Mouse (Mus musculus) B cell, adult 2 months (primary cell): ENCODE results near the gene Prkn.
"Not testable (repeated sequence)": the region's sequence is repeated elsewhere in the genome, so short reads cannot be mapped to it uniquely, and the experiment has no call there.

Source experiments
- DNase-seq, 2 experiments: peaks; one replicate each; pipeline ENCODE4 v3.0.0; 2022

Prkn gene

GRCm38 (mm10) chr17:11933737-11934136 is 1093.6 kb downstream of the Prkn start:
- DNase-seq, result no peak

- DNase-seq, result no peak
Observed at GRCm38 (mm10) chr17:11947436-11947835, 1107.3 kb downstream of the Prkn start.

GRCm38 (mm10) chr17:11949551-11950197 is 1109.5 kb downstream of the Prkn start:
- no peak for DNase-seq

- DNase-seq, result no peak
Observed at GRCm38 (mm10) chr17:11950198-11950594, 1110.0 kb downstream of the Prkn start.

GRCm38 (mm10) chr17:11955317-11955716 is 1115.1 kb downstream of the Prkn start:
- no peak for DNase-seq

- DNase-seq, result no peak
Observed at GRCm38 (mm10) chr17:11960492-11960891, 1120.3 kb downstream of the Prkn start.

- DNase-seq, result no peak
Observed at GRCm38 (mm10) chr17:11962808-11963207, 1122.6 kb downstream of the Prkn start.

GRCm38 (mm10) chr17:11970160-11970559 is 1130.0 kb downstream of the Prkn start:
- no peak for DNase-seq

- no peak for DNase-seq
Observed at GRCm38 (mm10) chr17:11972550-11972949, 1132.4 kb downstream of the Prkn start.

- no peak for DNase-seq
Observed at GRCm38 (mm10) chr17:11972969-11973787, 1133.0 kb downstream of the Prkn start.

- no peak for DNase-seq
Observed at GRCm38 (mm10) chr17:11975062-11975607, 1135.0 kb downstream of the Prkn start.

- DNase-seq, result no peak
Observed at GRCm38 (mm10) chr17:11978260-11978821, 1138.2 kb downstream of the Prkn start.

- no peak for DNase-seq
Observed at GRCm38 (mm10) chr17:11981666-11982065, 1141.5 kb downstream of the Prkn start.

- no peak for DNase-seq
Observed at GRCm38 (mm10) chr17:11988110-11988837, 1148.1 kb downstream of the Prkn start.

GRCm38 (mm10) chr17:11989296-11989695 is 1149.1 kb downstream of the Prkn start:
- no peak for DNase-seq

- no peak for DNase-seq
Observed at GRCm38 (mm10) chr17:11990386-11991087, 1150.4 kb downstream of the Prkn start.

GRCm38 (mm10) chr17:11993249-11993648 is 1153.1 kb downstream of the Prkn start:
- no peak for DNase-seq

GRCm38 (mm10) chr17:11994252-11994651 is 1154.1 kb downstream of the Prkn start:
- DNase-seq, result no peak

GRCm38 (mm10) chr17:11994754-11995153 is 1154.6 kb downstream of the Prkn start:
- DNase-seq, result not testable (repeated sequence)

- DNase-seq, result no peak
Observed at GRCm38 (mm10) chr17:11995522-11995921, 1155.3 kb downstream of the Prkn start.

GRCm38 (mm10) chr17:11996311-11996710 is 1156.1 kb downstream of the Prkn start:
- no peak for DNase-seq

- no peak for DNase-seq
Observed at GRCm38 (mm10) chr17:12000285-12000684, 1160.1 kb downstream of the Prkn start.
